Mouse (Mus musculus): ENCODE data around the gene Cpeb4. TPM values are rescaled to one million over a fixed set of nuclear protein-coding genes. Genes with fewer than 3 reads are reported as not detected.

Cpeb4 gene
- polyA plus RNA-seq, 1 experiment from 2014 or later, result 5.9 TPM

DNA sequence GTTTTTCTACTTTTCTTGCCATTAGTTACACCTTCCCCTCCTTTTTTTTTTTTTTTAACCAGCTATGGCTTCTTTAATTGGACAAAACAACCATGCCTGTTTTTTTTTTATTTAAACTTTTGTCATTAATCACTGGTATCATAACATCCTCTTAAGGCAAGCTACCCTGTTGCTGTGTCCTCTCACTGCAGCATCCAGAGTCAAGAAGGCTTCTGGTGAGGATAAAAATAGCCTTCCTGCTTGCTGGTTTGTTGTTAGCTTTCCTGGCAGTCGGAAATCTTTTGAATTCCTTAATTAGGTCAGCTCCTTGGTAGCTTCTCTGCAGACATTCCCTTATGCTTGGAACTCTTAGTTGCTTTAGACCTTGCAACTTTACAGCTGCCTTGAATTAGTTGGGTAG is 28.7 kb downstream of the Cpeb4 start:
- Histone ChIP-seq H3K36me3 (ENCODE audit: insufficient read depth, low read length) (no peaks in the 10 kb centered on the region), H3K9ac (replicated peaks; ENCODE audit: low read depth) (no peak overlapping the region), H3K4me2 (replicated peaks; ENCODE audit: low read depth, low read length) (no peak overlapping the region), H3K4me3 (ENCODE audit: low read depth, low read length) (no peak overlapping the region), H3K27me3 (replicated peaks; ENCODE audit: insufficient read depth, low read length) (no peaks in the 10 kb centered on the region), H3K4me1 (ENCODE audit: insufficient read depth, low read depth, low read length) (no peaks in the 10 kb centered on the region), H3K9me3 (ENCODE audit: low read length) (no peaks in the 10 kb centered on the region), H3K27ac (ENCODE audit: low read length) (no peak overlapping the region)
- TF ChIP-seq EP300 (IDR thresholded peaks at IDR 0.05) (peak; percentile 38; the same call in 1 of the 2 replicates), CTCF (IDR thresholded peaks at IDR 0.05) (no peak)
- DNase-seq (ENCODE audit: low spot score) (peak; percentile 56), ATAC-seq (peak; percentile 38; the same call in 1 of the 2 replicates)
- 5% methylated on average over 1 of the region's 1 CpGs for WGBS

DNA sequence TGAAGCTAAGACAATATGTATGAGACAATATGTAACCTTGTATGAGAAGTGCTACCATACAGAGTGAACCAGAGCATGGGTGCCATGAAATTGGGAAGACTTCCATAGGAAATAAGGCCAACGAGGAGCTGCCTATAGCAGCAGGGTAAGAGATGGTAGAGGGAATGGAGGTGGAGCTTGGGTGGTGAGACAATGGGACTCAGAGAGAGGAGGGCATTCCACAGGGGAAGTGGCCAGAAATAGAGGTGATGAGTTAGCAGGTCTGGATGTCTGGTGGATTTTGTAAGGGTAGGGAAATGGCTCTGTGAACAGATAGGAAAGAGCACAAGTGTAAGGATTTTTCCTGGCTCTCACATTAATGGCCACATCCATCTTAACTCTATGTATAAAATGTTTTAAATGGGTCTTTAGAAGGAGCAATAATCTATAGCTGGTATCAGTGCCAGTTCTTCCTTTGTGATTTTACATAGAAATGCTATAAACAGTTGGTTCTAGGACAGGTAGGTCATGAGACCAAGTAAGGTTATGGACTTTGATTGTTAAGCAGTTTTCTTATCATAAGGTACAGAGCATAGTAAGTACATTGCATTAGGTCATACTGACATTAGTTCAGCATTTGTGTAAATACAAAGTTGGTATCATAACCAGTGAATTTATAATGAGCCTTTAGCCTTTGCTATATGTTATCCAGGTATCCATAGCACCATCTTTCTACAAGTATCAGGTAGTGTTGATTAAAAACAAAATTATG is 30.4 kb downstream of the Cpeb4 start:
- no peaks in the 10 kb centered on the region for H3K4me1 ChIP-seq (ENCODE audit: insufficient read depth, low read depth, low read length)
- H3K4me2 ChIP-seq (replicated peaks; ENCODE audit: low read depth, low read length), result no peak overlapping the region
- 61% methylated on average over 1 of the region's 1 CpGs for WGBS
- H3K27me3 ChIP-seq (replicated peaks; ENCODE audit: insufficient read depth, low read length), result no peaks in the 10 kb centered on the region
- ATAC-seq (no peak), DNase-seq (ENCODE audit: low spot score) (no peak)
- no peak overlapping the region for H3K9ac ChIP-seq (replicated peaks; ENCODE audit: low read depth)
- H3K27ac ChIP-seq (ENCODE audit: low read length), result no peak overlapping the region
- TF ChIP-seq EP300 (IDR thresholded peaks at IDR 0.05) (no peak), CTCF (IDR thresholded peaks at IDR 0.05) (no peak)
- no peaks in the 10 kb centered on the region for H3K9me3 ChIP-seq (ENCODE audit: low read length)
- no peak overlapping the region for H3K4me3 ChIP-seq (ENCODE audit: low read depth, low read length)
- H3K36me3 ChIP-seq (ENCODE audit: insufficient read depth, low read length), result no peaks in the 10 kb centered on the region

DNA sequence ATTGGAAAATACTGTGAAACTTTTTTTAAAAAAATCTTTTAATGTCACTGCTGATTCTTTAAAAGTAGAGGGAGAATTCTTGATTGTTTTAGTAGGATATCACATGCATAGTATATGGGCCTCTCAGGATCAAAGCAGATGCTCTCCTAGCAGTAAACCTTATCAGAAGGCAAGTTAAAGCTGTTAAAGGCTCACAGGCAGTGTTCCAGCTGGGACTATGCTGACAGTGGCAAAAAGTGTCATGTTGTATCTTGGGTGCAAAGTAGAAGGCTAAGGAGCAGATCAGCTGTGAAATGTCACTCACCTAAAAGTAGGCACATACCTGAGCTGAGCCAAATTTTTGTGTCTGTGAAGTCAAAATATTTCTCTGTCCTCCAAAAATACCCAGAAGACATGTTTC is 34.5 kb downstream of the Cpeb4 start:
- no peak overlapping the region for H3K4me2 ChIP-seq (replicated peaks; ENCODE audit: low read depth, low read length)
- H3K36me3 ChIP-seq (ENCODE audit: insufficient read depth, low read length), result no peaks in the 10 kb centered on the region
- H3K9me3 ChIP-seq (ENCODE audit: low read length), result no peaks in the 10 kb centered on the region
- H3K4me1 ChIP-seq (ENCODE audit: insufficient read depth, low read depth, low read length), result no peaks in the 10 kb centered on the region
- H3K9ac ChIP-seq (replicated peaks; ENCODE audit: low read depth), result no peak overlapping the region
- DNase-seq (ENCODE audit: low spot score), result no peak
- ATAC-seq, result no peak
- TF ChIP-seq EP300 (IDR thresholded peaks at IDR 0.05) (no peak), CTCF (IDR thresholded peaks at IDR 0.05) (no peak)
- no peaks in the 10 kb centered on the region for H3K27me3 ChIP-seq (replicated peaks; ENCODE audit: insufficient read depth, low read length)
- no peak overlapping the region for H3K4me3 ChIP-seq (ENCODE audit: low read depth, low read length)
- H3K27ac ChIP-seq (ENCODE audit: low read length), result no peak overlapping the region

DNA sequence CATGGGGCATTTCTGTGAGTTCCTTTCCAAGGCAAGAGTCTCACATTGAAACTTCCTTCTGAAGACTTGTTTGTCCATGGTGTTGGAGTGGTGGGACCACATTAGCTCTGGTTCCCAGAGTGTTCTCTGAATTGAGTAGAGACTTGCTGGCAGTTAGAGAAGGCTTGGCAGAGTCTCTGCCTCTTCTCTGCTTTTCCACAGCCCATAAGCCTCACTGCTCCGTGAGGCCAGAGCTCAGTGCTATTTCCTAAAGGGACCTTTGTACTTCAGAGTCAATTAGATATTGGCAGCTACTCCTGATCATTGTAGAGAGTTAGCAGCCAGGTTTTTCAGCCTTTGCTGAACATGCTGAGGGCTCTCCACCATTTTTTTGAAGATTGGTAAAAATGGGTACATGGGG is 35.6 kb downstream of the Cpeb4 start:
- no peak overlapping the region for H3K27ac ChIP-seq (ENCODE audit: low read length)
- DNase-seq (ENCODE audit: low spot score), result no peak
- WGBS, result 44% methylated on average over 1 of the region's 1 CpGs
- H3K4me2 ChIP-seq (replicated peaks; ENCODE audit: low read depth, low read length), result no peak overlapping the region
- H3K9ac ChIP-seq (replicated peaks; ENCODE audit: low read depth), result no peak overlapping the region
- H3K27me3 ChIP-seq (replicated peaks; ENCODE audit: insufficient read depth, low read length), result no peaks in the 10 kb centered on the region
- H3K36me3 ChIP-seq (ENCODE audit: insufficient read depth, low read length), result no peaks in the 10 kb centered on the region
- TF ChIP-seq EP300 (IDR thresholded peaks at IDR 0.05), result no peak
- no peak for TF ChIP-seq CTCF (IDR thresholded peaks at IDR 0.05)
- no peak for ATAC-seq
- no peaks in the 10 kb centered on the region for H3K4me1 ChIP-seq (ENCODE audit: insufficient read depth, low read depth, low read length)
- no peak overlapping the region for H3K4me3 ChIP-seq (ENCODE audit: low read depth, low read length)
- H3K9me3 ChIP-seq (ENCODE audit: low read length), result no peaks in the 10 kb centered on the region

DNA sequence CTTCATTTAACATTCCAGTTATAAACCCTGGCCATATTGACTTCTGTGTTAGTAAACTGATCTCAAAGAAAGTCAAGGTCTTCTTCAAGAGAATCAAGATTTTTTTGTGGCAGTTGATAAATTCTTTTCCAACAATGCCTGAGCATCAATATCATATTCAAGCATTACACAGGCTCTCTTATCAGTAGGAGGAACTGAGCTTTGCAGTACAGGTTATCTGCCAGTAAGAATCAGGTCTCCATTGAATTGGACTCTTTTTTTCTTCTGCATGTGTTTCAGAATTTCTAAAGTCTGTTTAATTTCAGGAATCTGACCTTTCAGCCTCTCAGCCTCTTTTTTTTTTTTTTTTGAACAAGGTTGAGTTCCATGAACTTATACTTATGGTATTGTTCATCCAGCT is 40.9 kb downstream of the Cpeb4 start:
- TF ChIP-seq CTCF (IDR thresholded peaks at IDR 0.05) (no peak), EP300 (IDR thresholded peaks at IDR 0.05) (no peak)
- Histone ChIP-seq H3K4me2 (replicated peaks; ENCODE audit: low read depth, low read length) (no peak overlapping the region), H3K27me3 (replicated peaks; ENCODE audit: insufficient read depth, low read length) (no peaks in the 10 kb centered on the region), H3K4me1 (ENCODE audit: insufficient read depth, low read depth, low read length) (no peaks in the 10 kb centered on the region), H3K9me3 (ENCODE audit: low read length) (no peaks in the 10 kb centered on the region), H3K36me3 (ENCODE audit: insufficient read depth, low read length) (no peaks in the 10 kb centered on the region), H3K27ac (ENCODE audit: low read length) (no peak overlapping the region), H3K9ac (replicated peaks; ENCODE audit: low read depth) (no peak overlapping the region), H3K4me3 (ENCODE audit: low read depth, low read length) (no peak overlapping the region)
- DNase-seq (ENCODE audit: low spot score) (no peak), ATAC-seq (no peak)

DNA sequence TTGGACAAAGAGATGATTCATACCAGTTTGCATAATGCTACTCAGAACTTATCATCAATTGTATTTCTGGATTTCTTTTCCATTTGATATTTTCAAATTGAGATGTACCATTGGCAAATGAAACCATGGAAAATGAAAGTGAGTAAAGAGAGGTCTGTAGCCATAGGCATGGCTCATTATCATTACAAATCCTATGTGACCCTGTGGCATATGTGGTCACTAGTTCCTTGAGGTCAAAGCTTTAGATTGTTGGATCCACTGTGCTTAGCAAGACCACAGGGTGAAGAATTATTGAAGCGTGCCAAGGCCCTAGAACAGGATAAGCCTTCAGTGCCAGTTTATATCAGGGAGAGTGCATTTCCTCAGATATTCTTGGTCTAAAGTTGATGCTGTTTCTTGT is 45.8 kb downstream of the Cpeb4 start:
- DNase-seq (ENCODE audit: low spot score), result no peak
- H3K4me3 ChIP-seq (ENCODE audit: low read depth, low read length), result no peak overlapping the region
- H3K4me1 ChIP-seq (ENCODE audit: insufficient read depth, low read depth, low read length), result no peaks in the 10 kb centered on the region
- TF ChIP-seq CTCF (IDR thresholded peaks at IDR 0.05) (no peak), EP300 (IDR thresholded peaks at IDR 0.05) (no peak)
- no peaks in the 10 kb centered on the region for H3K27me3 ChIP-seq (replicated peaks; ENCODE audit: insufficient read depth, low read length)
- ATAC-seq, result no peak
- no peaks in the 10 kb centered on the region for H3K9me3 ChIP-seq (ENCODE audit: low read length)
- H3K36me3 ChIP-seq (ENCODE audit: insufficient read depth, low read length), result 0 out of 2 replicates have a peak, but pooled peaks cover 7% of the 10 kb centered on the region
- H3K9ac ChIP-seq (replicated peaks; ENCODE audit: low read depth), result no peak overlapping the region
- 94% methylated on average over 1 of the region's 1 CpGs for WGBS
- H3K4me2 ChIP-seq (replicated peaks; ENCODE audit: low read depth, low read length), result no peak overlapping the region
- no peak overlapping the region for H3K27ac ChIP-seq (ENCODE audit: low read length)
